Mouse (Mus musculus) heart, adult 2 months (tissue): ENCODE measurements around the gene Unc13c. TPM values are rescaled to one million over a fixed set of nuclear protein-coding genes. Genes with fewer than 3 reads are reported as not detected.

Experiments used
- DNase-seq, 2 experiments: peaks; one replicate each; pipeline ENCODE4 v3.0.0; 2021
- H3K27ac ChIP-seq: fragments of 200-600 bp; 2 replicates; pipeline ENCODE4 v1.8.1; 2022
- H3K27me3 ChIP-seq: fragments of 200-500 bp; 2 replicates; pipeline ENCODE4 v1.6.1; 2012; ENCODE audit warnings: mild to moderate bottlenecking, low read length, inconsistent platforms, mixed read lengths; ENCODE audit not compliant: control insufficient read depth, insufficient read depth
- H3K36me3 ChIP-seq: fragments of 200-500 bp; 2 replicates; pipeline ENCODE4 v1.6.1; 2012; ENCODE audit warnings: low read length, inconsistent platforms; ENCODE audit not compliant: control insufficient read depth, insufficient read depth
- H3K4me1 ChIP-seq: fragments of 200-500 bp; 2 replicates; pipeline ENCODE4 v1.6.1; 2011; ENCODE audit warnings: low read length; ENCODE audit not compliant: control insufficient read depth, insufficient read depth
- H3K4me3 ChIP-seq: fragments of 200-600 bp; 2 replicates; pipeline ENCODE4 v1.8.1; 2022
- H3K79me2 ChIP-seq: fragments of 200-500 bp; replicated peaks from 2 replicates; pipeline ENCODE4 v1.6.1; 2012; ENCODE audit warnings: mild to moderate bottlenecking, inconsistent platforms, low read length, moderate library complexity, mixed read lengths; ENCODE audit not compliant: control insufficient read depth, insufficient read depth
- H3K9ac ChIP-seq: fragments of 200-500 bp; 2 replicates; pipeline ENCODE4 v1.6.1; 2012; ENCODE audit warnings: low read depth, mild to moderate bottlenecking, control low read depth, inconsistent platforms, low read length, mixed read lengths
- CTCF ChIP-seq: fragments of 200-600 bp; IDR thresholded peaks from 2 replicates; pipeline ENCODE4 v1.8.1; 2022; ENCODE audit warnings: antibody characterized with exemption, mild to moderate bottlenecking, moderate library complexity
- EP300 ChIP-seq: fragments of 200-500 bp; IDR thresholded peaks from 2 replicates; pipeline ENCODE4 v1.6.1; 2011; ENCODE audit warnings: low read depth, low read length, control low read depth; ENCODE audit not compliant: insufficient read depth
- POLR2A ChIP-seq: fragments of 200-500 bp; IDR thresholded peaks from 2 replicates; pipeline ENCODE4 v1.6.1; 2011; ENCODE audit warnings: mild to moderate bottlenecking, low read depth, low read length, control low read depth; ENCODE audit not compliant: insufficient read depth
- WGBS: fragments of 180-500 bp; shearing (Covaris S2); methylation state at CpG from one replicate; pipeline ENCODE4 v1.1.7; 2018; 5-methylcytosine and 5-hydroxymethylcytosine counted together
- intact Hi-C: fragments of 180-260 bp; cut with DNase I; formaldehyde crosslinking; loops from one replicate; pipeline ENCODE4 v1.15.1; 2025
- polyA plus RNA-seq: library from polyadenylated mRNA; depleted of rRNA; stranded (reverse); fragments of >200 nt; gene quantifications from 2 replicates; pipeline ENCODE4 v1.2.3, GENCODE M21; 2012
- total RNA-seq, 2 experiments: library from RNA; stranded (reverse); gene quantifications; 2 replicates each; pipeline ENCODE4 v1.2.3; 2021

The Unc13c gene
- total and polyA plus RNA-seq, 3 experiments, result 0.02 to 0.23 (median 0.18) TPM

GRCm38 (mm10) chr9:73898516-73898915 is 70.2 kb downstream of the Unc13c start:
- H3K27me3 ChIP-seq, result no peaks in the 10 kb centered on the region
- no peak for DNase-seq
- intact Hi-C loops, result no loop called here
- no peak overlapping the region for H3K4me3 ChIP-seq
- no peak for TF ChIP-seq CTCF
- no peak for TF ChIP-seq POLR2A
- no peak for TF ChIP-seq EP300
- H3K79me2 ChIP-seq, result no peaks in the 10 kb centered on the region
- WGBS, result 88% methylated on average over 3 of the region's 3 CpGs
- H3K27ac ChIP-seq, result no peak overlapping the region
- no peaks in the 10 kb centered on the region for H3K4me1 ChIP-seq
- H3K9ac ChIP-seq, result no peak overlapping the region
- H3K36me3 ChIP-seq, result no peaks in the 10 kb centered on the region

GRCm38 (mm10) chr9:73896210-73896609 is 72.6 kb downstream of the Unc13c start:
- TF ChIP-seq EP300, result no peak
- TF ChIP-seq POLR2A, result no peak
- TF ChIP-seq CTCF, result no peak

GRCm38 (mm10) chr9:73883587-73883986 is 85.2 kb downstream of the Unc13c start:
- Histone ChIP-seq H3K36me3 (no peaks in the 10 kb centered on the region), H3K4me3 (no peak overlapping the region), H3K27ac (no peak overlapping the region), H3K27me3 (no peaks in the 10 kb centered on the region), H3K79me2 (no peaks in the 10 kb centered on the region), H3K9ac (no peak overlapping the region), H3K4me1 (no peaks in the 10 kb centered on the region)
- no peak for DNase-seq
- TF ChIP-seq EP300 (no peak), POLR2A (no peak), CTCF (no peak)
- intact Hi-C loops, result no loop called here
- WGBS, result 67% methylated on average over 1 of the region's 1 CpGs

More at GRCm38 (mm10) chr9:73896210-73896609, 72.6 kb downstream of the Unc13c start:
- H3K4me3 ChIP-seq, result no peak overlapping the region
- intact Hi-C loops, result no loop called here
- H3K79me2 ChIP-seq, result no peaks in the 10 kb centered on the region
- no peak for DNase-seq
- no peaks in the 10 kb centered on the region for H3K4me1 ChIP-seq
- H3K36me3 ChIP-seq, result no peaks in the 10 kb centered on the region
- H3K27me3 ChIP-seq, result no peaks in the 10 kb centered on the region
- no peak overlapping the region for H3K9ac ChIP-seq
- 75% methylated on average over 3 of the region's 3 CpGs for WGBS
- no peak overlapping the region for H3K27ac ChIP-seq

- 63% methylated on average over 1 of the region's 1 CpGs for WGBS
- intact Hi-C loops, result no loop called here
- H3K4me3 ChIP-seq, result no peak overlapping the region
- H3K79me2 ChIP-seq, result no peaks in the 10 kb centered on the region
- H3K9ac ChIP-seq, result no peak overlapping the region
- no peaks in the 10 kb centered on the region for H3K36me3 ChIP-seq
- no peaks in the 10 kb centered on the region for H3K4me1 ChIP-seq
- DNase-seq, result no peak
- H3K27ac ChIP-seq, result no peak overlapping the region
- no peak for TF ChIP-seq EP300
- H3K27me3 ChIP-seq, result no peaks in the 10 kb centered on the region
Observed at GRCm38 (mm10) chr9:73883143-73883542, 85.6 kb downstream of the Unc13c start.

GRCm38 (mm10) chr9:73882393-73882919 is 86.3 kb downstream of the Unc13c start:
- H3K4me1 ChIP-seq, result no peaks in the 10 kb centered on the region
- 84% methylated on average over 5 of the region's 5 CpGs for WGBS
- H3K79me2 ChIP-seq, result no peaks in the 10 kb centered on the region

GRCm38 (mm10) chr9:73867410-73868067 is 101.2 kb downstream of the Unc13c start:
- H3K4me3 ChIP-seq, result no peak overlapping the region
- WGBS, result 41% methylated on average over 2 of the region's 2 CpGs
- H3K27me3 ChIP-seq, result no peaks in the 10 kb centered on the region
- H3K79me2 ChIP-seq, result no peaks in the 10 kb centered on the region
- H3K36me3 ChIP-seq, result no peaks in the 10 kb centered on the region
- no peaks in the 10 kb centered on the region for H3K4me1 ChIP-seq
- no peak overlapping the region for H3K9ac ChIP-seq
- no peak overlapping the region for H3K27ac ChIP-seq
- DNase-seq, result no peak
- intact Hi-C loops, result no loop called here
- TF ChIP-seq EP300 (no peak), POLR2A (no peak), CTCF (no peak)

More at GRCm38 (mm10) chr9:73882393-73882919, 86.3 kb downstream of the Unc13c start:
- intact Hi-C loops, result no loop called here
- no peak overlapping the region for H3K4me3 ChIP-seq
- no peak overlapping the region for H3K27ac ChIP-seq
- H3K9ac ChIP-seq, result no peak overlapping the region
- no peak for DNase-seq
- TF ChIP-seq POLR2A (no peak), CTCF (no peak), EP300 (no peak)
- no peaks in the 10 kb centered on the region for H3K27me3 ChIP-seq
- H3K36me3 ChIP-seq, result no peaks in the 10 kb centered on the region
